Mouse (Mus musculus): ENCODE data around the gene Bcar3. TPM values are rescaled to one million over a fixed set of nuclear protein-coding genes. Genes with fewer than 3 reads are reported as not detected.
A peak's percentile ranks its signal among the peaks of the same experiment; 100 is the strongest.

The Bcar3 gene
- polyA plus RNA-seq, 1 experiment from 2014 or later: 15.9 TPM

- Histone ChIP-seq H3K27ac (ENCODE audit: low read length) (no peak overlapping the region), H3K9ac (replicated peaks; ENCODE audit: low read length) (no peak overlapping the region), H3K4me2 (replicated peaks; ENCODE audit: low read depth, low read length) (no peak overlapping the region), H3K4me1 (ENCODE audit: insufficient read depth, low read length) (peaks cover 13% of the 10 kb centered on the region), H3K4me3 (ENCODE audit: low read length) (no peak overlapping the region), H3K9me3 (ENCODE audit: low read length) (no peaks in the 10 kb centered on the region), H3K36me3 (ENCODE audit: insufficient read depth, low read length) (no peaks in the 10 kb centered on the region), H3K27me3 (ENCODE audit: insufficient read depth, low read length) (no peaks in the 10 kb centered on the region)
- WGBS: 60% methylated on average over 21 of the region's 21 CpGs
- ATAC-seq (ENCODE audit: low FRiP score, low TSS enrichment): no peak
Measured at GRCm38 (mm10) chr3:122492872-122493615, 199.1 kb downstream of the Bcar3 start.

GRCm38 (mm10) chr3:122494764-122495163 is 200.8 kb downstream of the Bcar3 start:
- peaks cover 12% of the 10 kb centered on the region for H3K4me1 ChIP-seq (ENCODE audit: insufficient read depth, low read length)
- H3K4me2 ChIP-seq (replicated peaks; ENCODE audit: low read depth, low read length): no peak overlapping the region
- H3K4me3 ChIP-seq (ENCODE audit: low read length): no peak overlapping the region
- no peaks in the 10 kb centered on the region for H3K36me3 ChIP-seq (ENCODE audit: insufficient read depth, low read length)
- H3K27me3 ChIP-seq (ENCODE audit: insufficient read depth, low read length): no peaks in the 10 kb centered on the region
- H3K9me3 ChIP-seq (ENCODE audit: low read length): no peaks in the 10 kb centered on the region
- 31% methylated on average over 6 of the region's 6 CpGs for WGBS
- ATAC-seq (ENCODE audit: low FRiP score, low TSS enrichment): no peak
- no peak overlapping the region for H3K9ac ChIP-seq (replicated peaks; ENCODE audit: low read length)
- no peak overlapping the region; the same call in 1 of the 2 replicates for H3K27ac ChIP-seq (ENCODE audit: low read length)

- no peak overlapping the region for H3K9ac ChIP-seq (replicated peaks; ENCODE audit: low read length)
- H3K27me3 ChIP-seq (ENCODE audit: insufficient read depth, low read length): no peaks in the 10 kb centered on the region
- H3K4me3 ChIP-seq (ENCODE audit: low read length): no peak overlapping the region
- H3K4me1 ChIP-seq (ENCODE audit: insufficient read depth, low read length): peaks cover 12% of the 10 kb centered on the region
- no peak overlapping the region for H3K4me2 ChIP-seq (replicated peaks; ENCODE audit: low read depth, low read length)
- no peak overlapping the region for H3K27ac ChIP-seq (ENCODE audit: low read length)
- H3K9me3 ChIP-seq (ENCODE audit: low read length): no peaks in the 10 kb centered on the region
- ATAC-seq (ENCODE audit: low FRiP score, low TSS enrichment): no peak
- H3K36me3 ChIP-seq (ENCODE audit: insufficient read depth, low read length): no peaks in the 10 kb centered on the region
- 76% methylated on average over 6 of the region's 6 CpGs for WGBS
Measured at GRCm38 (mm10) chr3:122497871-122498270, 203.9 kb downstream of the Bcar3 start.

- Histone ChIP-seq H3K27me3 (ENCODE audit: insufficient read depth, low read length) (no peaks in the 10 kb centered on the region), H3K9ac (replicated peaks; ENCODE audit: low read length) (no peak overlapping the region), H3K9me3 (ENCODE audit: low read length) (no peaks in the 10 kb centered on the region), H3K4me3 (ENCODE audit: low read length) (no peak overlapping the region), H3K27ac (ENCODE audit: low read length) (no peak overlapping the region), H3K4me1 (ENCODE audit: insufficient read depth, low read length) (peaks cover 12% of the 10 kb centered on the region), H3K36me3 (ENCODE audit: insufficient read depth, low read length) (no peaks in the 10 kb centered on the region), H3K4me2 (replicated peaks; ENCODE audit: low read depth, low read length) (no peak overlapping the region)
- 87% methylated on average over 7 of the region's 7 CpGs for WGBS
- ATAC-seq (ENCODE audit: low FRiP score, low TSS enrichment): no peak
Measured at GRCm38 (mm10) chr3:122498528-122498927, 204.6 kb downstream of the Bcar3 start.

- no peak overlapping the region for H3K27ac ChIP-seq (ENCODE audit: low read length)
- H3K4me2 ChIP-seq (replicated peaks; ENCODE audit: low read depth, low read length): no peak overlapping the region
- no peak overlapping the region for H3K4me3 ChIP-seq (ENCODE audit: low read length)
- WGBS: 86% methylated on average over 6 of the region's 6 CpGs
- no peak for ATAC-seq (ENCODE audit: low FRiP score, low TSS enrichment)
- no peak overlapping the region for H3K9ac ChIP-seq (replicated peaks; ENCODE audit: low read length)
- no peaks in the 10 kb centered on the region for H3K27me3 ChIP-seq (ENCODE audit: insufficient read depth, low read length)
- H3K4me1 ChIP-seq (ENCODE audit: insufficient read depth, low read length): peaks cover 6% of the 10 kb centered on the region
- H3K36me3 ChIP-seq (ENCODE audit: insufficient read depth, low read length): no peaks in the 10 kb centered on the region
- H3K9me3 ChIP-seq (ENCODE audit: low read length): no peaks in the 10 kb centered on the region
Measured at GRCm38 (mm10) chr3:122499647-122500046, 205.7 kb downstream of the Bcar3 start.

GRCm38 (mm10) chr3:122500929-122501328 is 207.0 kb downstream of the Bcar3 start:
- Histone ChIP-seq H3K27ac (ENCODE audit: low read length) (no peak overlapping the region), H3K4me2 (replicated peaks; ENCODE audit: low read depth, low read length) (no peak overlapping the region), H3K4me1 (ENCODE audit: insufficient read depth, low read length) (peaks cover 10% of the 10 kb centered on the region), H3K27me3 (ENCODE audit: insufficient read depth, low read length) (no peaks in the 10 kb centered on the region), H3K9me3 (ENCODE audit: low read length) (no peaks in the 10 kb centered on the region), H3K9ac (replicated peaks; ENCODE audit: low read length) (no peak overlapping the region), H3K36me3 (ENCODE audit: insufficient read depth, low read length) (no peaks in the 10 kb centered on the region), H3K4me3 (ENCODE audit: low read length) (no peak overlapping the region)
- no peak for ATAC-seq (ENCODE audit: low FRiP score, low TSS enrichment)
- WGBS: 88% methylated on average over 9 of the region's 9 CpGs

- no peak overlapping the region for H3K4me2 ChIP-seq (replicated peaks; ENCODE audit: low read depth, low read length)
- H3K4me3 ChIP-seq (ENCODE audit: low read length): no peak overlapping the region
- peaks cover 37% of the 10 kb centered on the region for H3K4me1 ChIP-seq (ENCODE audit: insufficient read depth, low read length)
- WGBS: 48% methylated on average over 10 of the region's 10 CpGs
- H3K9me3 ChIP-seq (ENCODE audit: low read length): no peaks in the 10 kb centered on the region
- no peaks in the 10 kb centered on the region for H3K36me3 ChIP-seq (ENCODE audit: insufficient read depth, low read length)
- peak overlapping the region; percentile 51; the same call in 1 of the 2 replicates for H3K27ac ChIP-seq (ENCODE audit: low read length)
- ATAC-seq (ENCODE audit: low FRiP score, low TSS enrichment): 0 out of 2 replicates have a peak, but pooled peaks have one; percentile 42
- H3K9ac ChIP-seq (replicated peaks; ENCODE audit: low read length): no peak overlapping the region
- no peaks in the 10 kb centered on the region for H3K27me3 ChIP-seq (ENCODE audit: insufficient read depth, low read length)
Measured at GRCm38 (mm10) chr3:122506343-122506916, 212.5 kb downstream of the Bcar3 start.

- no peaks in the 10 kb centered on the region for H3K36me3 ChIP-seq (ENCODE audit: insufficient read depth, low read length)
- 93% methylated on average over 14 of the region's 14 CpGs for WGBS
- peaks cover 46% of the 10 kb centered on the region for H3K4me1 ChIP-seq (ENCODE audit: insufficient read depth, low read length)
- no peak overlapping the region for H3K4me3 ChIP-seq (ENCODE audit: low read length)
- H3K27ac ChIP-seq (ENCODE audit: low read length): no peak overlapping the region
- H3K9ac ChIP-seq (replicated peaks; ENCODE audit: low read length): no peak overlapping the region
- no peaks in the 10 kb centered on the region for H3K27me3 ChIP-seq (ENCODE audit: insufficient read depth, low read length)
- ATAC-seq (ENCODE audit: low FRiP score, low TSS enrichment): no peak
- H3K9me3 ChIP-seq (ENCODE audit: low read length): no peaks in the 10 kb centered on the region
- no peak overlapping the region for H3K4me2 ChIP-seq (replicated peaks; ENCODE audit: low read depth, low read length)
Measured at GRCm38 (mm10) chr3:122507826-122508225, 213.9 kb downstream of the Bcar3 start.

GRCm38 (mm10) chr3:122509084-122509483 is 215.1 kb downstream of the Bcar3 start:
- Histone ChIP-seq H3K4me1 (ENCODE audit: insufficient read depth, low read length) (peaks cover 46% of the 10 kb centered on the region), H3K4me3 (ENCODE audit: low read length) (no peak overlapping the region), H3K36me3 (ENCODE audit: insufficient read depth, low read length) (no peaks in the 10 kb centered on the region), H3K27me3 (ENCODE audit: insufficient read depth, low read length) (no peaks in the 10 kb centered on the region), H3K9me3 (ENCODE audit: low read length) (no peaks in the 10 kb centered on the region), H3K9ac (replicated peaks; ENCODE audit: low read length) (no peak overlapping the region), H3K4me2 (replicated peaks; ENCODE audit: low read depth, low read length) (no peak overlapping the region), H3K27ac (ENCODE audit: low read length) (peak overlapping the region; percentile 84)
- ATAC-seq (ENCODE audit: low FRiP score, low TSS enrichment): peak; percentile 47
- 29% methylated on average over 5 of the region's 5 CpGs for WGBS

All from kidney, embryonic 16.5 days (tissue).